Mouse (Mus musculus) stomach, postnatal 0 days (tissue): Measurements from ENCODE around the gene Pgghg.

Experiments
- CTCF ChIP-seq: IDR thresholded peaks from 2 replicates; pipeline ENCODE4 v1.5.1; 2016; ENCODE audit warnings: antibody characterized with exemption, low read depth, mild to moderate bottlenecking, moderate library complexity
- EP300 ChIP-seq: optimal IDR thresholded peaks from 2 replicates; pipeline ENCODE3; 2016; ENCODE audit warnings: antibody characterized with exemption

DNA sequence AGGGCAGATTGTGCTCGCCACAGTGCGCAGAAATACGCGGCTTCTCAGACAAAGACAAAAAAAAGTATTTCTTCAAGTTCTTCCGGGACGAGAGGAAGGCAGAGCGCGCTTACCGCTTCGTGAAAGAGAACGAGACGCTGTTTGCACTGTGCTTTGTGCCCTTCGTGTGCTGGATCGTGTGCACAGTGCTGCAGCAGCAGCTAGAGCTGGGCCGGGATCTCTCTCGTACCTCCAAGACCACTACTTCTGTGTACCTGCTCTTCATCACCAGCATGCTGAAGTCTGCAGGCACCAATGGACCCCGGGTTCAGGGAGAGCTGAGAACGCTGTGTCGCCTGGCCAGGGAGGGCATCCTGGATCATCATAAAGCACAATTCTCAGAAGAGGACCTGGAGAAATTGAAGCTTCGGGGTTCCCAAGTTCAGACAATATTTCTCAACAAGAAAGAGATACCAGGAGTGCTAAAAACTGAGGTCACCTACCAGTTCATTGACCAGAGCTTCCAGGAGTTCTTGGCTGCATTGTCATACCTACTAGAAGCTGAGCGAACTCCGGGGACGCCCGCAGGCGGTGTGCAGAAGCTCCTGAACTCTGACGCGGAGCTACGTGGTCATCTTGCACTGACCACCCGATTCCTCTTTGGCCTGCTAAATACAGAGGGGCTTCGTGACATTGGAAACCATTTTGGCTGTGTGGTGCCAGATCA is 18.0 kb upstream of the Pgghg start:
- TF ChIP-seq EP300 (no peak), CTCF (no peak)
